Mouse (Mus musculus) ES-Bruce4 (cell line): ENCODE data around the gene Tbc1d22a. TPM values are rescaled to one million over a fixed set of nuclear protein-coding genes. Genes with fewer than 3 reads are reported as not detected.
"Not testable (repeated sequence)": the region's sequence is repeated elsewhere in the genome, so short reads cannot be mapped to it uniquely, and the experiment has no call there.

Experiments
- H3K27ac ChIP-seq: 2 replicates; pipeline ENCODE4 v1.5.1; 2012; ENCODE audit warnings: low read length, inconsistent platforms; ENCODE audit not compliant: insufficient read depth
- H3K27me3 ChIP-seq: 2 replicates; pipeline ENCODE4 v1.6.1; 2012; ENCODE audit warnings: mild to moderate bottlenecking, low read length, inconsistent platforms; ENCODE audit not compliant: control insufficient read depth, poor library complexity, insufficient read depth, severe bottlenecking
- H3K36me3 ChIP-seq: 2 replicates; pipeline ENCODE4 v1.6.1; 2012; ENCODE audit warnings: inconsistent platforms, mild to moderate bottlenecking, low read length, moderate library complexity; ENCODE audit not compliant: control insufficient read depth, poor library complexity, insufficient read depth, severe bottlenecking
- H3K4me1 ChIP-seq: one replicate; pipeline ENCODE4 v1.8.1; 2011; ENCODE audit warnings: low read length; ENCODE audit not compliant: control insufficient read depth, insufficient read depth
- H3K4me3 ChIP-seq: 2 replicates; pipeline ENCODE4 v1.5.1; 2011; ENCODE audit warnings: low read depth, mild to moderate bottlenecking, low read length
- H3K9ac ChIP-seq: 2 replicates; pipeline ENCODE4 v1.6.1; 2012; ENCODE audit warnings: low read depth, mild to moderate bottlenecking, inconsistent platforms; ENCODE audit not compliant: poor library complexity, severe bottlenecking
- H3K9me3 ChIP-seq: replicated peaks from 2 replicates; pipeline ENCODE4 v1.6.1; 2012; ENCODE audit warnings: mild to moderate bottlenecking, low read length, inconsistent platforms; ENCODE audit not compliant: control insufficient read depth, poor library complexity, insufficient read depth, severe bottlenecking
- CTCF ChIP-seq: IDR thresholded peaks from one replicate; pipeline ENCODE4 v1.8.1; 2011; ENCODE audit warnings: low read depth, low read length
- EP300 ChIP-seq: IDR thresholded peaks from 2 replicates; pipeline ENCODE4 v1.6.1; 2011; ENCODE audit warnings: low read depth, low read length; ENCODE audit not compliant: insufficient read depth
- POLR2A ChIP-seq: IDR thresholded peaks from one replicate; pipeline ENCODE4 v1.8.1; 2011; ENCODE audit warnings: low read length; ENCODE audit not compliant: insufficient read depth
- polyA plus RNA-seq: library from polyadenylated mRNA; stranded (reverse); fragments of >200 nt; gene quantifications from 2 replicates; pipeline ENCODE4 v1.2.4, GENCODE M21; 2011; ENCODE audit warnings: low read depth; ENCODE audit not compliant: missing spikeins, insufficient read depth, insufficient read length

Tbc1d22a gene
- polyA plus RNA-seq, 1 experiment: 14.1 TPM

DNA sequence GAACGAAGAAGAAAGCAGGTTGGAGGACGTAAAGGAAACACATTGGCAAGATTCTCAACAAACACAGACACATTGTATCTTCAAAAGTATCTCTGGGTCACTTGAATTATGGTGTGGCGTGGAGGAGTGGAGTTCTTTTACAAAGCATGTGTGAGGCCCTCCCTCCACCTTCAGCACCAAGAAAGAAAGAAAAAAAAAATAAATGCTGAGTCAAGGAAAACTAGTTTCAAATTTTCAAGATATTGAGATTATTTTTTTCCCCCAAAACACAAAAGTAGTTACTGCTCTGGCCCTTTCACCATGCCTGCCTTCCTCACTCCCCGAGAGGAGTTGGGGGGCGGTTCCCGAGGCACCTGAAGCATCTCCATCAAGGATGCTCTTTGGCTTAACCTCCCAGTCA is 35.7 kb upstream of the Tbc1d22a start:
- Histone ChIP-seq H3K4me1 (no peaks in the 10 kb centered on the region), H3K27me3 (no peaks in the 10 kb centered on the region), H3K36me3 (no peaks in the 10 kb centered on the region), H3K9me3 (no peaks in the 10 kb centered on the region), H3K4me3 (no peak overlapping the region), H3K27ac (no peak overlapping the region), H3K9ac (no peak overlapping the region)
- TF ChIP-seq CTCF (no peak), POLR2A (no peak), EP300 (no peak)

DNA sequence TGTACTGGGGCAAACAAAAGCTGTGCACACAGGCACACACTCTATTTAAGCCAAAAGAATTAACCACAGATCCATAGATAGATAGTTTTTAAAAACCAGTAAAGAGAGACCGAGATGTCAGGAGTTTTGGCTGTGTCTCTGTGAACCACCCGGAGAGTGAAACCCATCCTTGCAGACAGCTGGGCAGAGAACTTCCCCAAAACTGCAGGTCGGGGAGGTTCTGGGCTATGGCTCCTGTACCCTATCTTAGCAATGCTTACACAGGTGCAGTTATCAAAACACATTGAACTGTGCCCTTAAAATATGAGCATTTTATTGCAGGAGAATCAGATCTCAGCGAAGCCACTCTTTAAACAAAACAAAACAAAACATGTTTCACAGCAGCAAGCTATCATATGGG is 33.8 kb upstream of the Tbc1d22a start:
- H3K4me3 ChIP-seq: no peak overlapping the region
- H3K27me3 ChIP-seq: no peaks in the 10 kb centered on the region
- H3K36me3 ChIP-seq: no peaks in the 10 kb centered on the region
- TF ChIP-seq EP300: no peak
- TF ChIP-seq POLR2A: no peak
- no peak for TF ChIP-seq CTCF
- H3K4me1 ChIP-seq: no peaks in the 10 kb centered on the region
- H3K27ac ChIP-seq: no peak overlapping the region
- H3K9ac ChIP-seq: no peak overlapping the region
- no peaks in the 10 kb centered on the region for H3K9me3 ChIP-seq

DNA sequence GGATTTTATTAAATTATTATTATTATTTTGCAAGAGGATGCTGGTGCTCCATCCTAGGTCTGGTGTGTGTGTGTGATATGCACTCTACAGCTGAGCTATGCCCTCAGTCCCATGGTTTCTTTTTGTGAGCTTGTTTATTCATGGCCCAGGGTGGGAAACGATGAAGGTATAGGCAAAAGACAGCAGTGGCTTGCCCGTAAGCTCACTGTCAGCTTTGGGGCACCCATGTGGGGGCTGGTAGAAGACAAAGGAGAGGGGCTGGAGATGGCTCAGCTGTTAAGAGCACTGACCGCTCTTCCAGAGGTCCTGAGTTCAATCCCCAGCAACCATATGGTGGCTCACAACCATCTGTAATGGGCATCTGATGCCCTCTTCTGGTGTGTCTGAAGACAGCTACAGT is 32.9 kb upstream of the Tbc1d22a start:
- not testable (repeated sequence) for H3K9ac ChIP-seq, H3K4me3 ChIP-seq, H3K9me3 ChIP-seq, H3K4me1 ChIP-seq, H3K27me3 ChIP-seq, H3K27ac ChIP-seq, H3K36me3 ChIP-seq

DNA sequence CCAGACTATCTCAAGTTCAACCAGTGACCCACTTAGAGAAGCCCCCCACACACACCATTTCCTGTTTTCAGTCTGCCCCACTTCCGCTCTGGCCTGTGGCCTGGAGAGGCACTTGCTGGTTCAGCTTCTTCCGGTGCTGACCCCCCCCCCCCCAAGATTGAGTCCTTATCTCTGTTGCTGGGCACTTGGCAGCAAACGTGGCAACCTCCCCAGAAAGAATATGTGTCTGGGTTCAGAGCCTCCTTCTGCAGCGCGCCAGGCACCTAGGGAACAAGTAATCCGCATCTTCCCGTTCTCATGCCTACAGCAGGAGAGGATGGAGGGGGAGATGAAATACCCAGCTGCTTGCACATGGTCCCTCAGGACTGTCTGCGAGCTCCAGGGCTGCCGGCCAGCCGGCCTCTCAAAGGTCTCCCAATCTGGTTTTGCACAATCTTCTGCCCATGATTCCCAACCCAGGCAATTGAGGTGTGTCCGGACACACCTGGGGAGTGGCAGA is 32.3 kb upstream of the Tbc1d22a start:
- Histone ChIP-seq H3K9ac (peak overlapping the region; percentile 25), H3K27ac (no peak overlapping the region), H3K27me3 (no peaks in the 10 kb centered on the region), H3K36me3 (no peaks in the 10 kb centered on the region), H3K4me3 (peak overlapping the region; percentile 9; the same call in 1 of the 2 replicates), H3K9me3 (no peaks in the 10 kb centered on the region), H3K4me1 (peaks cover 4% of the 10 kb centered on the region)
- no peak for TF ChIP-seq POLR2A
- TF ChIP-seq EP300: no peak
- TF ChIP-seq CTCF: no peak

DNA sequence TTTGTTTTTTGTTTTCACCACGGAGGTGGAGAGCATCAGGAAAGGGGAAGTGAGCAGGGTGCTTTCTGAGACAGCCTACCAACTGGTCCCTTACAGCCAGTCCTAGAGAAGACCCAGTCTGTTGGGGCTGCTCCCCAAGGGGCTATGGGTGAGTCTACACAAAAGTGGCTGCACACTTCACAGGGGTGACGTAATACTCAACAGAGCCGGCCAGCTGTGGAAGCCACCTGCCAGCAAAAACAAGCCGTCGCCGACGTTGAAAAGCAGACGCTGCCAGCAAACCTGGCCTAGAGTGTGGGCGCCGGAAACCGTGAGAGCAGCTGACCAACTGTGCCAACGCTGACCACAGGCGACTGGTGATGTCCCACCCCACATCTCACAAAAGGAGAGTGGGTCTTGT is 31.6 kb upstream of the Tbc1d22a start:
- no peak overlapping the region for H3K27ac ChIP-seq
- H3K9me3 ChIP-seq: no peaks in the 10 kb centered on the region
- TF ChIP-seq CTCF (no peak), POLR2A (no peak), EP300 (no peak)
- H3K27me3 ChIP-seq: no peaks in the 10 kb centered on the region
- H3K4me1 ChIP-seq: peaks cover 4% of the 10 kb centered on the region
- H3K9ac ChIP-seq: no peak overlapping the region; the same call in 1 of the 2 replicates
- no peak overlapping the region for H3K4me3 ChIP-seq
- H3K36me3 ChIP-seq: no peaks in the 10 kb centered on the region

DNA sequence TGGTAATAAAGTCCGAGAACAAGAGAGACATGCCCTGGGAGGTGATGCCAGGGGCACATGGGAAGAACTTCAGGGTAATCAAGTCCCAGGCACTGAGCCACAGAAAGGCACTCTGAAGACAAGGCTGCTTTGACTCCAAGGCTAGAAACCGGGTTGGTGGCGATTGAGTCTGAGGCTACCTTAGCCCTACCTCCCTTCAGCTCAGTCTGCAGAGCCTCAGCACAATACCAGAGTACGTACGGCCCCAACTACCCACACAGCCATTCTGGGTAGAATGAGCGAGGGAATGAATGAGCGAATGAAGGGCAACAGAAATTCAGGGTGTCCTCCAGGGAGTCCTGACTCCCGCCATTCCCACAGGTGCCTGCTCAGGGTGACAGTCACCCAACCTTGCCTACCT is 30.8 kb upstream of the Tbc1d22a start:
- Histone ChIP-seq H3K4me3 (no peak overlapping the region), H3K36me3 (no peaks in the 10 kb centered on the region), H3K27me3 (no peaks in the 10 kb centered on the region), H3K9me3 (no peaks in the 10 kb centered on the region), H3K4me1 (peaks cover 4% of the 10 kb centered on the region), H3K9ac (no peak overlapping the region), H3K27ac (no peak overlapping the region)
- TF ChIP-seq CTCF (no peak), POLR2A (no peak), EP300 (no peak)

DNA sequence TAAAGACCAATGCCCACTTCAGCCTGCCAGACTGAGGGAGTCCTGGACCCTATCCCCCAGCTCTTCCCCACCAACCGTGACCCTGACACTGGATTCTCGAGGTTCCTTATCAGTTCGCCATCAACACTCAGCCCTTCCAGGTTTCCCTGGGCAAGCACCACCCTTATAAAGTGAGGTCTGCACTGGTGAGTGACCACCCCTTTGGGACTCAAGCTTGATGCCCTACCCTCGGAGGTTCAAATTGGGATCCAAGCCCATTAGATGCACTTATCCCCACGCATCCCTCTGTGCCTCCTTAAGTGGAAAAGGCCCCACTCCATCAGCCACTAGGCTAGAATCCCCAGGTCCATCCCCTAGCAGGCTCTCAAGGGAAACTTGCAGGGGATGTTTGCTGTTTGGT is 30.2 kb upstream of the Tbc1d22a start:
- Histone ChIP-seq H3K27me3 (no peaks in the 10 kb centered on the region), H3K4me1 (peaks cover 4% of the 10 kb centered on the region), H3K36me3 (no peaks in the 10 kb centered on the region), H3K9ac (no peak overlapping the region), H3K4me3 (no peak overlapping the region), H3K9me3 (no peaks in the 10 kb centered on the region), H3K27ac (no peak overlapping the region)
- TF ChIP-seq POLR2A (no peak), EP300 (no peak), CTCF (no peak)
